8 mouse cellular contexts compared by ENCODE assay signal in the genomic region with DNA sequence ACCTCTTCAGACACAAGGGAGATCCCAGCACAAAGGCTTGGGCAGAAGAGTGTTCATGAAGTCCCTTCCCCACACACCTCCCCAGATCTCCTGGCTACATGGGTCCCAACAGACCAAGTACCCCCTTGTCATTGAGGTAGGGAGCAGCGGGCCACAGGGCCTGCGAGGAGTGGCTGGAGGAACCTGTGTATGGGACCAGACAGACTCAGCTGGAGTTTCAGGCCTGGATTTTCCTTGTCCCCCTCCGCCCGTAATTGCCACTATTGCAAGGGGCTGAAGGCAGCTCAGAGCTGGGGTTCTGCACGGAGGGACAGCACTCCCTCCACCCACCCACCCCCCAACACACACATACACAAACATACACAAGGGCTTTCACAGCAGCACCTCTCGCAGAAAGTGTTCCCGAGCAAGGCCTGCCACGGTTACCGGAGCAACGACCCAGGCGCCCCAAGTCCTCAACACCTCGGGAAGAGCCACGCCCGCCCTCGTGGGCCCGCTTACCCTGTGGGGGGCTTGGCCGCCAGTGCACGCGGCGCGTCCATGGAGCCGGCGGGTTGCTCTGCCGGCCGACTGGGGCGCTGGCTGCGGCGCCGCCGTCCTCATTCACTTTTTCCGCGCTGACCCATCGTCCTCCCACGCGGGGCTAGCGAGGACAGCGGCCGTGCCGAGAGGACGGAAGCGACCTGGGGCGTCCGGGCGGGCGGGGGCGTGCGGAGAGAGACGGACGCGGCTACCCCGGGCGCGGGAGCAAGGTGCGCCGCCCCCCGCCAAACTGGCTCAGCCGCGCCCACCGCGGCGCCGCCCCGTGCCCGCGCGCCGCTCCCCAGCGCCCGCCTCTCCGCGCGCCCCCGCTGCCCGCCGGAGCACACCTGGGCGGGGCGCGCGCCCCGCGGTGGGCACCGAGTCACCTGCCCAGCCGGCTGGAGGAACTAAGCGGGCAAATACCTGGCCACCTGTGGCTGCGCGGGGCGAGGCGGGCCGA. TPM values are rescaled to one million over a fixed set of nuclear protein-coding genes. Genes with fewer than 3 reads are reported as not detected.
A peak's percentile ranks its signal among the peaks of the same experiment; 100 is the strongest.
DNase-seq lines count a peak whose midpoint lies in the region; ATAC-seq lines count a peak whose summit lies in the region.

Gene Cobl, minus strand, starts transcription at position 780 of the 982 bp plus-strand sequence.

- H3K27ac ChIP-seq in embryonic facial prominence, embryonic 15.5 days (replicated peaks), result peak within 1 kb of the TSS; percentile 25; the same call in 1 of the 2 replicates
- no peak within 1 kb of the TSS for H3K27ac ChIP-seq in stomach, embryonic 15.5 days

- H3K4me3 ChIP-seq in megakaryocyte, embryonic 14.5 days (replicated peaks), result peak within 1 kb of the TSS; percentile 78
- peak within 1 kb of the TSS; percentile 64 for H3K4me3 ChIP-seq in embryonic facial prominence, embryonic 15.5 days (replicated peaks)
- peak within 1 kb of the TSS; percentile 70 for H3K4me3 ChIP-seq in stomach, embryonic 15.5 days (replicated peaks)

- H3K36me3 ChIP-seq in megakaryocyte, embryonic 14.5 days (replicated peaks; ENCODE audit: low read length), result no peaks in the 10 kb centered on the region
- no peaks in the 10 kb centered on the region for H3K36me3 ChIP-seq in embryonic facial prominence, embryonic 15.5 days
- no peaks in the 10 kb centered on the region for H3K36me3 ChIP-seq in stomach, embryonic 15.5 days

- DNase-seq in heart, postnatal 25 days (ENCODE audit: low spot score), result no peak
- peak in 1 of 2 experiments; percentile 11 for DNase-seq in layer of hippocampus, postnatal 25 days (ENCODE audit: extremely low spot score in 1 of 2, low spot score in 1 of 2)
- peak; percentile 57 for DNase-seq in lung, postnatal 36 days
- DNase-seq in spleen, adult 12 weeks (ENCODE audit: low spot score), result no peak

- intact Hi-C loops in heart, postnatal 25 days (cut with DNase I), result loop anchor here (5.0 kb wide), 1 partner anchor 82 kb away; no protein-coding TSS in a partner anchor

- WGBS in embryonic facial prominence, embryonic 15.5 days, result 1% methylated on average over 70 of the region's 89 CpGs
- 2% methylated on average over 71 of the region's 89 CpGs for WGBS in stomach, embryonic 15.5 days

- peaks cover 7% of the 10 kb centered on the region; the same call in 1 of the 2 replicates for H3K9me3 ChIP-seq in megakaryocyte, embryonic 14.5 days
- no peaks in the 10 kb centered on the region for H3K9me3 ChIP-seq in embryonic facial prominence, embryonic 15.5 days (replicated peaks)
- H3K9me3 ChIP-seq in stomach, embryonic 15.5 days, result no peaks in the 10 kb centered on the region

- peaks cover 10% of the 10 kb centered on the region for H3K4me1 ChIP-seq in megakaryocyte, embryonic 14.5 days
- peaks cover 12% of the 10 kb centered on the region for H3K4me1 ChIP-seq in embryonic facial prominence, embryonic 15.5 days
- H3K4me1 ChIP-seq in stomach, embryonic 15.5 days, result 0 out of 2 replicates have a peak, but pooled peaks cover 8% of the 10 kb centered on the region

- H3K4me2 ChIP-seq in embryonic facial prominence, embryonic 15.5 days (replicated peaks), result peak within 1 kb of the TSS; percentile 94
- H3K4me2 ChIP-seq in stomach, embryonic 15.5 days, result peak within 1 kb of the TSS; percentile 94

- ATAC-seq in megakaryocyte, adult 5-6 weeks (ENCODE audit: poor library complexity, severe bottlenecking), result no peak
- peak; percentile 69 for ATAC-seq in embryonic facial prominence, embryonic 15.5 days (ENCODE audit: insufficient number of reproducible peaks, low FRiP score, low TSS enrichment, low read depth)
- ATAC-seq in stomach, embryonic 15.5 days (ENCODE audit: insufficient read depth, low FRiP score, low read depth), result peak; percentile 51; the same call in 1 of the 2 replicates

- peaks cover 33% of the 10 kb centered on the region for H3K27me3 ChIP-seq in megakaryocyte, embryonic 14.5 days (replicated peaks)
- H3K27me3 ChIP-seq in embryonic facial prominence, embryonic 15.5 days, result peaks cover 23% of the 10 kb centered on the region
- no peaks in the 10 kb centered on the region for H3K27me3 ChIP-seq in stomach, embryonic 15.5 days (replicated peaks)

- peak within 1 kb of the TSS; percentile 35 for H3K9ac ChIP-seq in embryonic facial prominence, embryonic 15.5 days
- H3K9ac ChIP-seq in stomach, embryonic 15.5 days, result peak within 1 kb of the TSS; percentile 58

RNA-seq across cellular contexts. Expression of gene Cobl, which starts in this region (rescaled TPM):
- polyA plus RNA-seq in megakaryocyte, embryonic 14.5 days (2012; ENCODE audit: insufficient read depth, low replicate concordance), result not detected in 2 replicates
- total RNA-seq in megakaryocyte, adult 5-6 weeks (2015), result not detected in 2 replicates
- not detected in 2 replicates for total RNA-seq in megakaryocyte, adult 5-6 weeks (2017)
- 31.9 and 40.0 TPM in 2 replicates for polyA plus RNA-seq in embryonic facial prominence, embryonic 15.5 days (2015; fragmentation: Nextera tagmentation; extraction: Ambion mirVana)
- 10 to 100 TPM; 17.4 to 21.9 TPM for total RNA-seq in heart, postnatal 25 days (2021)
- total RNA-seq in layer of hippocampus, postnatal 25 days (2021), result 10 to 100 TPM; 14.2 to 15.8 TPM
- polyA plus RNA-seq in stomach, embryonic 15.5 days (2015; fragmentation: Nextera tagmentation; extraction: Ambion mirVana), result 6.8 and 7.7 TPM in 2 replicates

Comparison
In these comparisons a context has a peak if more than half of its experiments do, and no peak if none do; other contexts are left out.
1. RNA of gene Cobl (total RNA-seq): 17.4 to 21.9 TPM in heart, postnatal 25 days and 14.2 to 15.8 TPM in layer of hippocampus, postnatal 25 days; not detected in megakaryocyte, adult 5-6 weeks; every median in the first group is over 10 times any median in the second.
2. Peak in every context shown above with its lines, with median percentiles within 50 percentile points of each other: H3K4me3 ChIP-seq.